Mouse (Mus musculus) liver, embryonic 14.5 days (tissue): ENCODE results near the gene Fosb.

ENCODE experiments used
- CTCF ChIP-seq: IDR thresholded peaks from 2 replicates; pipeline ENCODE4 v1.5.1; 2016; ENCODE audit warnings: antibody characterized with exemption, low read depth, control low read depth
- EP300 ChIP-seq: IDR thresholded peaks from 2 replicates; pipeline ENCODE4 v1.6.1; 2016; ENCODE audit warnings: antibody characterized with exemption, low read depth

DNA sequence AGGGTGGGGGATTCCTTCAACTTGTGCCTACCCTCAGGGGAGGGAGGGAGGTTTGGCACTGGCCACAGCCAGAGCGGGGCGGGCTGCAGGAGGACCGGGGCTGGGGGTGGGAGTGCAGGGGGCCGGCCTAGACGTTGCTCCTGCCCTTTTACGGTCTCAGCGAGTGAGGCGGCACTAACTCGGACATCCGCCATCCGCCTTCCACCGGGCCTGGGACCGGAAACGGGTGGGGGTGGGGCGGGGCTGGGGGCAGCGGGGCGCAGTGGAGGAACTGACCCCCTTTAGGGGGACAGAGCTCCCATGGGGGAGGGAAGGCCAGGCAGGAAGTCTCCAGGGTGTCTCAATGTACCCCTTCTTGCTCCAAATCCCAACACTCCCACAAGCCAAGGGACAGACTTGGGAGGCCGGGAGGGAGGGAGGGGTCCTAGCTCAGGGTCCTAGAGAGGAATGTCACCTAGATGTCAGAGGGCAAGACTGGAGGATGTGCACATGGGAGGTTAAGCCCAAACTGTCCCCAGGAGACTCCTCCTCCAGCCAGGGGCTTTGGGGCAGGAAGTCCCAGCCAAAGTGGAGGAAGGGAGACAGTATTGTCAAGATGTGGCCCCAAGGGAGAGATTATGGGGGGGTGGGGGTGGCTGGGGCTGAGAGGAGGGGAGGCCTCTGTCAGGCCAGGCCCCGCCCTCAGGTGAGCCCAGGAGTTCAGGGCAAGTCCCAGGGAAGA lies 40.0 kb downstream of the Fosb start:
- TF ChIP-seq CTCF (no peak), EP300 (no peak)
